Mouse (Mus musculus) spleen, postnatal 36 days (tissue): Measurements from ENCODE around the gene Glb1l2.

Experiments
- DNase-seq, 2 experiments: peaks; one replicate each; pipeline ENCODE4 v3.0.0; 2022; ENCODE audit warnings: low spot score in 2 of 2, mixed read lengths in 1 of 2

The Glb1l2 gene

GRCm38 (mm10) chr9:26805935-26806666, at the start of gene Glb1l2:
Gene Glb1l2 (minus strand): TSS chr9:26806468.
- peak; percentile 26 to 27 for DNase-seq

- no peak for DNase-seq
Measured at GRCm38 (mm10) chr9:26831089-26831488, 24.8 kb upstream of the Glb1l2 start.

GRCm38 (mm10) chr9:26819942-26820341, 13.7 kb upstream of the Glb1l2 start:
- DNase-seq: no peak

GRCm38 (mm10) chr9:26808735-26809134, 2.5 kb upstream of the Glb1l2 start:
- no peak for DNase-seq

- DNase-seq: no peak
Measured at GRCm38 (mm10) chr9:26804321-26804720, 1.9 kb downstream of the Glb1l2 start.

GRCm38 (mm10) chr9:26800357-26800756, 5.9 kb downstream of the Glb1l2 start:
- no peak for DNase-seq

GRCm38 (mm10) chr9:26798731-26799130, 7.5 kb downstream of the Glb1l2 start:
- DNase-seq: no peak

- no peak for DNase-seq
Measured at GRCm38 (mm10) chr9:26798205-26798604, 8.1 kb downstream of the Glb1l2 start.

- no peak for DNase-seq
Measured at GRCm38 (mm10) chr9:26792829-26793228, 13.4 kb downstream of the Glb1l2 start.

- DNase-seq: no peak
Measured at GRCm38 (mm10) chr9:26783414-26783975, 22.8 kb downstream of the Glb1l2 start.

GRCm38 (mm10) chr9:26778421-26778820, 27.8 kb downstream of the Glb1l2 start:
- DNase-seq: no peak

GRCm38 (mm10) chr9:26776122-26776902, 30.0 kb downstream of the Glb1l2 start:
- no peak for DNase-seq

GRCm38 (mm10) chr9:26775700-26776099, 30.6 kb downstream of the Glb1l2 start:
- DNase-seq: no peak

GRCm38 (mm10) chr9:26768181-26768580, 38.1 kb downstream of the Glb1l2 start:
- DNase-seq: no peak

GRCm38 (mm10) chr9:26762477-26762876, 43.8 kb downstream of the Glb1l2 start:
- DNase-seq: no peak

- DNase-seq: no peak
Measured at GRCm38 (mm10) chr9:26760576-26760975, 45.7 kb downstream of the Glb1l2 start.

- DNase-seq: no peak
Measured at GRCm38 (mm10) chr9:26760081-26760480, 46.2 kb downstream of the Glb1l2 start.

- DNase-seq: no peak
Measured at GRCm38 (mm10) chr9:26748893-26749292, 57.4 kb downstream of the Glb1l2 start.

- DNase-seq: no peak
Measured at GRCm38 (mm10) chr9:26747121-26747520, 59.1 kb downstream of the Glb1l2 start.

GRCm38 (mm10) chr9:26742817-26743216, 63.5 kb downstream of the Glb1l2 start:
- DNase-seq: no peak

- no peak for DNase-seq
Measured at GRCm38 (mm10) chr9:26737116-26737515, 69.2 kb downstream of the Glb1l2 start.

- DNase-seq: no peak
Measured at GRCm38 (mm10) chr9:26733986-26734385, 72.3 kb downstream of the Glb1l2 start.
